Mouse (Mus musculus): ENCODE data around the gene Trp53rkb.
"Not testable (repeated sequence)": the region's sequence is repeated elsewhere in the genome, so short reads cannot be mapped to it uniquely, and the experiment has no call there.

DNA sequence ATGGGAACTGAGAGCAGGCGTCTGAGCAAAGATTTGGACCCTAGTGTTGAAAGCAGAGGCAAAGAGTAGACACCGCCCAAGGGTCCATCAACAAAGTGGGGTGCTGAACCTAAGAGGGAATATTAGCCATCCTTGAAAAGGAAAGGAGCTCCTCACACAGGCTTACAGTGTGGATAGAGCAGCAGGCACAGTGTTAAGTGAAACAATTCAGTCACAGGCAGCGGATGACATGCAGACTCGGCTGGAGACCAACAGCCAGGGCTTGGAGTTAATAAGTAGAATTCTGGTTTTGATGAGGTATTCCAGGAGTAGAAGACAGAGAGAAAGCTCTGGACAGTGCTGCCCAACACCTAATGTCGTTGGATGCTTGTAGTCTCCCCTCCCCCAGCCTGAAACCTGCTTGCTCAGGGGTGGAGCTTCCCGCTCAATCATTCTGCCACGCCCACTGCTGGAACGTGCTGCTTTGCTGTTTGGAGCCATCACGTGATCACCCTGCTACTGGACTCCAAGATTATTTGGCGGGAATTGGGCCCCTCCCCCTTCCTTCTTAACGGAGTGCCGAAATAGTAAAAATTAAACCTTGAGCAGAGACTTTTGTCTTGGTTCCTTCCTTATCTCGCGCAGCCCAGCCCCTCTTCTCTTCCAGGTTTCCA lies 45.9 kb upstream of the Trp53rkb start:
- not testable (repeated sequence) for TF ChIP-seq CTCF (IDR thresholded peaks at IDR 0.05); POLR2A (IDR thresholded peaks at IDR 0.05; ENCODE audit: insufficient read depth, low read depth, low read length); EP300 (IDR thresholded peaks at IDR 0.05; ENCODE audit: insufficient read depth, low read depth, low read length)

Measured in heart, adult 2 months (tissue).